Mouse (Mus musculus): ENCODE measurements at regions not wholly inside any gene's neighbourhood (a gene's known extent, or its start where the extent isn't known, plus 50 kb on each side); places are given as distances from the start of the nearest gene placed in this dataset.

- no peak for DNase-seq (ENCODE audit: low spot score)
Observed at GRCm38 (mm10) chr12:94469850-94470249, 1222.2 kb upstream of the Flrt2 start.

DNA sequence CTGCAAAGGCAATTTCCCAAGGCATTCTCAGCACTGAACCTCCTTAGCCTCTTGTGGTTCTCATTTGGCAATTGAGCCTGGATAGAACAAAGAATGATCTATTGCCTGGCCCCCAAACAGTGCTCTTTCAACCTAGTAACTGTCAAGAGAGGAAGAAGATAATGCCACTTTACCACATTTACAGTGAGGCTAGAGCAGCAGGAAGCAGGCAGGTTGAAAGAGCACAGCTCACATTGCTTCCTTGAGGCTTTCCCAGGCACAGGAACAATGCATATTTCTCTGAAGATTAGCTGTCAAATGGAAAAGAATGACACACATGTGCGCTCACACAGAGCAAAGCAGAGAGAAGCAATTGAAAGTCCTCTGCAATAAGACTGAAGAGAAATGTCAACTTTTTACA is 1221.0 kb upstream of the Flrt2 start:
- no peak for DNase-seq (ENCODE audit: low spot score)

DNA sequence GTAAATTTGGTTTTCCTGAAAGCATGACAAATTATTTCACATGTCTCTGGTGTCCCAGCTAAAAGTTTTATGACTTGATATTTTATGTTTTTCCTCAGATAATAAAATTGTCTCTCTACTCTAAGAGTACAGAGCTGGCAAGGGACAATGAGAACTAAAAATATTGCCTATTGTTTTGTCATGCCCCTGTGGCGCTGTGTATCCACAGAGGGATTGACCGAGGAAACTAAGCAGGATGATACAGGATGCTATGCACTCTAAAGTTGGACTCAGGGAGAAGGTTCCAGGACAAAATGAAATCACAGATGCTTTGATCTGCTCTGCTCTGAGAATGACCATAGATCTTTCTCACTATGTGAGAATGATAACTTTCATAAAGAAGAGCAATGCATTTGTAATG is 1203.3 kb upstream of the Flrt2 start:
- no peak for DNase-seq (ENCODE audit: low spot score)

- DNase-seq (ENCODE audit: low spot score) = no peak
Observed at GRCm38 (mm10) chr12:94508099-94508498, 1183.9 kb upstream of the Flrt2 start.

- DNase-seq (ENCODE audit: low spot score) = no peak
Observed at GRCm38 (mm10) chr12:94509855-94510254, 1182.2 kb upstream of the Flrt2 start.

DNA sequence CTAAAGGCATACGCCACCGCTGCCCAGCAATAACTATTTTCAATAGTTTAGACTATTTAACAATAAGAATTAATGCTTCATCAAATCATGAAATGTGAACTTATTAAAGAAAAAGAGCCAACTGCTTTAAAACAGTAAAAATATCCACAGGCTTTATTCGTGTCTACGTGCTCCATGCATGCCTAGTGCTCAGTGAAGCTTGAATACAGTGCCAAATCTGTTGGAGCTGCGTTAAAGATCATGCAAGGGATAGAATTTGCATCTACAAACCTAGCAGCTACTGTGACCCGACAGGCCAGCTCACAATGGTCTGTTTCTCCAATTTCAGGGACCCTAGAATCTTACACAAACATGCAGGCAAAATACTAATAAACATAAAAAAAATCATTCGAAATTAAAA is 1147.3 kb upstream of the Flrt2 start:
- no peak for DNase-seq (ENCODE audit: low spot score)

- DNase-seq (ENCODE audit: low spot score) = no peak
Observed at GRCm38 (mm10) chr12:94560374-94561194, 1131.4 kb upstream of the Flrt2 start.

DNA sequence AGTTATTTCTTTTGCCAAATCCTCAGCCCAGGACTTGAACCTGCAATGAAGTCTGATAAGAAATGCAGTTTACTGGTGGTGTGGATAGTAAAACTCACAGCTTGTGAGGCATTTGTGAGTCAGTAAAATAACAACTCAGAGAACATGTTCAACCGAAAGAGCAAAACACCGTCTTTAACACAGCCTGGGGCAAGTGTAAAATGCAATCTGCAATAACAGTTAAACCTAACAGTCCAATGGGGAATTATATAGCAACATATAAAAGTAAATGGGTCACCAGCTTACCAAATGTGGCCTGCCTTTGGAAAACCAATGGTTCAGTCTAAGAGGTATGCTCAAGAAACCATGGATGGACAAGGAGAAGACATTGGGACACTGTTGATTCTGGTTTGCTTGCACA is 1117.0 kb upstream of the Flrt2 start:
- DNase-seq (ENCODE audit: low spot score) = no peak

GRCm38 (mm10) chr12:94580345-94580744 is 1111.7 kb upstream of the Flrt2 start:
- no peak for DNase-seq (ENCODE audit: low spot score)

DNA sequence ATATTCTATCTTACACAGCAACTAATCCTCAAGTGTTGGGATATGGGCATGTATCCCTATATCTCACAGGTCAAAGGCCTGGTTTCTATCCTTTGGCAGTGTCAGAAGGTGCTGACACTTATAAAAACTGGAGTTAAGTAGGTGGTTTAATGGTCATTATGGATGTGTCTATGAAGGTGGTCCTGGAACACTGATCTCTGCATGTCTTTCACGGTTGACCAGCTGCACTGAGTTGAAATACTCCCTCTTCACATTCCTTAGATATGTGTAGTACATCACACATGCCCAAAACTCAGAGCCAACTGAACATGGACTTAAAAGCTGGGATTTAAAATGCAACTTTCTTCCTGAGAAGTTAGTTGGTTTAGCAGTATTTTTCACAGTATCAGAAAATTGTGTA is 1107.7 kb upstream of the Flrt2 start:
- DNase-seq (ENCODE audit: low spot score) = no peak

DNA sequence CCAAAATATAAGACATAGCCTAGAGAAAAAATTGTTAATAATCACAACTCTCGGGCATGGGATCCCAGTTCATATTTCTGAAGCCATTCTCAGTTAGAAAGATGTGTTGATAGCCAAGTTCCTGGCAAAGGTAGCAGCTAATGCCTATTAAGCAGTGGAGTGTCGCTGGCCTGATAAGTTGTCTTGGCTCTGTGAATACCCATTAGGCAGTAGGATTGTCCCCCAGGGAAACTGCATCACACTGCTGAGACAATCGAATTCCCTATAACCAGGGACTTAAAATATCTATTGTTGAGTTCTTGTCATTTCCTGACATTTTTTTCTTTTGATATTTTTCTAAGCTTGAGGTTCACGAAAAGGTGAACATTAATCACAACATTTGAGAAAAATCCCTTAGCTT is 1105.0 kb upstream of the Flrt2 start:
- DNase-seq (ENCODE audit: low spot score) = no peak

GRCm38 (mm10) chr12:94588599-94588998 is 1103.4 kb upstream of the Flrt2 start:
- DNase-seq (ENCODE audit: low spot score) = no peak

- DNase-seq (ENCODE audit: low spot score) = no peak
Observed at GRCm38 (mm10) chr12:94589033-94589432, 1103.0 kb upstream of the Flrt2 start.

- no peak for DNase-seq (ENCODE audit: low spot score)
Observed at GRCm38 (mm10) chr12:94605566-94605965, 1086.5 kb upstream of the Flrt2 start.

DNA sequence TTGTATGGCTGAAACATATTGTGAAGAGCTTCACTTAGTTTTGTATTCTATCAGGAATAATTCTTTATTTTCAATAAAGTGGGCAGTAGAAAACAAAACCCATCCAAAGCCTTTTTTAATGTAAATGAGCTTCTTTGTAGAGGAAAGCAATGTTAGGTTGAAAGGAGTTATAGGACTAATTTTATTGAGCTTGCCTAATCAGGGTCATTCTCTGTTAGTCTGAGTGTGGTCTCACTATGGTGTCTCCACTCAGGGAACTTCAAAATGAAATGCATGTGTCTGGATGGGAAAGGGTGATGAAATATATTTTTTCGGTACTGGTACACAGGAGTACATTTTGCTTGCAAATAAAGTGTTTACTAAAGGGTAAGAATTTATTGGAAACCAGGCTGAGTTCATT is 1055.5 kb upstream of the Flrt2 start:
- no peak for DNase-seq (ENCODE audit: low spot score)

DNA sequence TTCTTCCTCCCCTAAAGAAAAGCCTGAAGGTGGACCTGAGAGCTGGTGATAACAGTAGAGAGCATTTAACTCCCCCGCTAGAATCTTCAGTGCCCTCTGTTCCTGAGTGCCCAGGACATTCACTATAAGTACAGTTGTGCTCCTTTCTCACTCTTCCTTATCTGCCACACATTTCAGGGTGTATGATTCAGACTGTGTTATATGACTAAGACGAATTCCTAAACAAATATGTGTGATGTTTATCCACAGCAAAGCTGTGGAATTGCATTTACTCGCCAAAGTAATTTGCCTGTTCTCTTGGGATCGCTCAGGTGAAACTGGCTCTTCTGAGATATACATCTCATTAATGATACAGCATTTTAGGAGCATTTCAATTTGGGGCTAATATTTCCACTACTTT is 1051.9 kb upstream of the Flrt2 start:
- no peak for DNase-seq (ENCODE audit: low spot score)

DNA sequence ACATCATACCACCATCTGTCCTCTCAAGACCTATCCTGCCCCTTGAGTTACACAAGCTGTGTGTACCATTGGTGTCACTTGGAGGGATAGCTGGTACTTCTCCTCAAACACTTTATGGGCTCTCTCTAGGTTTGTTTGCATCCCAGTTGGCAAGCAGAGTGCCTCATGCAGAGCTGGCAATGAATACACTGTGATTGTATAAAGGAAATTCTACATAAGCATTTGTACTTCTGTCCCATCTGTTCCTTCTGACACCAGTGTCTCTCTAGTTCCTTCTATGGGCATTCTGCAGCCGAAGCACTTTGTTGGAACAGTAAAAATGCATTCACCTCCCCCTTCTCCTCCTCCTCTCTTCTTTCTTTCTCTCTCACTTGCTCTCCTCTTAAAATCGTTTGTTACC is 1046.7 kb upstream of the Flrt2 start:
- no peak for DNase-seq (ENCODE audit: low spot score)

DNA sequence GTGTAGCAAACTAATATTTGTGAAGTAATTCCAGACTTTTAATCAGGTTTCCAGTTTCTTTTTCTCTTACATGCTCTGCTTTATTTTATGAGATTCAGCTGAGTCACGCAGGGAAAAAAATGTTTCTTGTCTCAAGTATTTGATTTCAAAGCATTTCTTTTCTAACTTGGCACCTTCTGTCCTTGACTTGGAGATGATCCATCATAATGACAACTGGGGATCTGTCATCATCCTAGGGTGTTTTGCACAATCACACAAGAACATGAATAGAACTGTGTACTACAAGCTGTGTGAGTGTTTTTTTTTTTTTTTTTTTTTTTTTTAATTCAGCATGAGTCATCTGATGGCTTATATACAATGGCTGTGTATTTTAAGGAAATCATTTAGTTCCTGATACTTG is 1022.0 kb upstream of the Flrt2 start:
- no peak for DNase-seq (ENCODE audit: low spot score)

- no peak for DNase-seq (ENCODE audit: low spot score)
Observed at GRCm38 (mm10) chr12:94674925-94675324, 1017.1 kb upstream of the Flrt2 start.

GRCm38 (mm10) chr12:94691341-94692029 is 1000.5 kb upstream of the Flrt2 start:
- DNase-seq (ENCODE audit: low spot score) = no peak

- no peak for DNase-seq (ENCODE audit: low spot score)
Observed at GRCm38 (mm10) chr12:94731391-94731790, 960.6 kb upstream of the Flrt2 start.

- DNase-seq (ENCODE audit: low spot score) = no peak
Observed at GRCm38 (mm10) chr12:94733179-94733578, 958.8 kb upstream of the Flrt2 start.

DNA sequence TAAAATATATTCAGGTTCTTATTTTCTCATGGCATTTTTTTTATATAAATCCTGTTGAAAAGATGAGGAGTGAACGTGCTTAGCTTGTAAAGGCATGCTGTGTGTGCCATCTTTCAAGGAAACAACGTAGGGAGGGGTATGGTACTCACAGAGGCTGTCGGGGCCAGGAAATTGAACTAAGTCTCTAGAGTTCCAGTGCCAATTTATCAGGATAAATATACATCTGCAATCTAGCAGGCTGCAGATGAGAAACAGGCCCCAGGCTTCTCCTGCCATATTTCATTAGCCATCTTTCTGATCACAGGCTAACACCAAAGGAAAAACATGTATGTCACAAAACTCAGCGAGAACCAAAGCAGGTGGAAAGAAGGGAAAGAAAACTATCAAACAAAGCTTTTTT is 954.8 kb upstream of the Flrt2 start:
- no peak for DNase-seq (ENCODE audit: low spot score)
